Mouse (Mus musculus): ENCODE measurements at regions not wholly inside any gene's neighbourhood (a gene's known extent, or its start where the extent isn't known, plus 50 kb on each side); places are given as distances from the start of the nearest gene placed in this dataset.

DNA sequence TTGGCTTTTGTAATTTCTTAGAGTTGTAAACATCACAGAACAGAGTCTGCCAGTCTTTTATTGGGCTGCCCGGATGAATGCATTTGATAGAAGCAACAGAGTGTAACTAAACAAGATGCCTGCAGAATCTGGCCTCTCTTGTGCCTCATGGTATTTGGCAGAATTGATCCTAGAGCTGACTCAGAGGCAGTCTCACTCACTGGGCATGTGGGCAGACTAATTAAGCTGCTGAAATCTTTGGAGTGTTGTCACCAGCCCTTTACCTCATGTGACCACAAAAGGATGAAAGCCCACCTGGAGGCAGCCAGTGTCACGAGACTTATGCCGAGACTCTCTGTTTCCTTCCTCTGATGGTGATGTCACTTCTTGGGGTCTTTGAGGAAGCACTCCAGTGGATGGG is 258.5 kb upstream of the Klhl29 start:
- no peak overlapping the region for H3K4me2 ChIP-seq (replicated peaks; ENCODE audit: low read depth, low read length)
- no peak overlapping the region for H3K9ac ChIP-seq (replicated peaks; ENCODE audit: low read length)
- WGBS: 74% methylated on average over 3 of the region's 3 CpGs
- ATAC-seq (ENCODE audit: low FRiP score, low TSS enrichment): no peak
- H3K27me3 ChIP-seq (ENCODE audit: insufficient read depth, low read length): no peaks in the 10 kb centered on the region
- H3K27ac ChIP-seq (ENCODE audit: low read length): no peak overlapping the region
- no peak overlapping the region for H3K4me3 ChIP-seq (ENCODE audit: low read length)
- no peaks in the 10 kb centered on the region for H3K4me1 ChIP-seq (ENCODE audit: insufficient read depth, low read length)
- no peaks in the 10 kb centered on the region for H3K36me3 ChIP-seq (ENCODE audit: insufficient read depth, low read length)
- H3K9me3 ChIP-seq (ENCODE audit: low read length): no peaks in the 10 kb centered on the region

GRCm38 (mm10) chr12:5601084-5601654 is 225.7 kb upstream of the Klhl29 start:
- Histone ChIP-seq H3K4me1 (ENCODE audit: insufficient read depth, low read length) (no peaks in the 10 kb centered on the region), H3K4me3 (ENCODE audit: low read length) (no peak overlapping the region), H3K36me3 (ENCODE audit: insufficient read depth, low read length) (no peaks in the 10 kb centered on the region), H3K9me3 (ENCODE audit: low read length) (no peaks in the 10 kb centered on the region), H3K9ac (replicated peaks; ENCODE audit: low read length) (no peak overlapping the region), H3K27me3 (ENCODE audit: insufficient read depth, low read length) (no peaks in the 10 kb centered on the region), H3K27ac (ENCODE audit: low read length) (no peak overlapping the region), H3K4me2 (replicated peaks; ENCODE audit: low read depth, low read length) (no peak overlapping the region)
- WGBS: 85% methylated on average over 9 of the region's 9 CpGs
- ATAC-seq (ENCODE audit: low FRiP score, low TSS enrichment): no peak

DNA sequence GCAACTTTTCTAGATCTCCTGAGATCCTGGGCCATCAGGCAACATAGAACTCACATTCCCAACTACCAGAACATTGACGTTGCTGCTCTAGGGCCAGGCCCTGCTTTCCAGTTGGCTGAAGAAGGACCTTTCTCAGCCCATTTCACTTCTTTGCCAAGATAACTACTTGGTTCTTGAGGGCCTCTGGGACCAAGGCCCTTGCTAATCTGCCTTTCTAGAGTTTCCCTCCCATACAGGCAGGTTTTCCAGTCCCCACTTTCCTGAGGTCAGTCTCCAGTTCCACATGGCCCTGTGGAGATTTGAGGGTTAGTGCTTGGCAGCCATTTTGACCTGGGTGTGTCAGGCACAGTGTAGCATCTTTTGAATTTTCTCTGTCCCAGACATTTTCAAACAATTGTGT is 223.9 kb upstream of the Klhl29 start:
- Histone ChIP-seq H3K27ac (ENCODE audit: low read length) (no peak overlapping the region), H3K9me3 (ENCODE audit: low read length) (no peaks in the 10 kb centered on the region), H3K4me2 (replicated peaks; ENCODE audit: low read depth, low read length) (no peak overlapping the region), H3K27me3 (ENCODE audit: insufficient read depth, low read length) (no peaks in the 10 kb centered on the region), H3K9ac (replicated peaks; ENCODE audit: low read length) (no peak overlapping the region), H3K36me3 (ENCODE audit: insufficient read depth, low read length) (no peaks in the 10 kb centered on the region), H3K4me3 (ENCODE audit: low read length) (no peak overlapping the region), H3K4me1 (ENCODE audit: insufficient read depth, low read length) (no peaks in the 10 kb centered on the region)
- no peak for ATAC-seq (ENCODE audit: low FRiP score, low TSS enrichment)
- 85% methylated on average over 1 of the region's 1 CpGs for WGBS

- Histone ChIP-seq H3K4me1 (ENCODE audit: insufficient read depth, low read length) (no peaks in the 10 kb centered on the region), H3K36me3 (ENCODE audit: insufficient read depth, low read length) (no peaks in the 10 kb centered on the region), H3K4me2 (replicated peaks; ENCODE audit: low read depth, low read length) (no peak overlapping the region), H3K9ac (replicated peaks; ENCODE audit: low read length) (no peak overlapping the region), H3K4me3 (ENCODE audit: low read length) (no peak overlapping the region), H3K9me3 (ENCODE audit: low read length) (no peaks in the 10 kb centered on the region), H3K27ac (ENCODE audit: low read length) (no peak overlapping the region), H3K27me3 (ENCODE audit: insufficient read depth, low read length) (no peaks in the 10 kb centered on the region)
- 84% methylated on average over 4 of the region's 4 CpGs for WGBS
- no peak for ATAC-seq (ENCODE audit: low FRiP score, low TSS enrichment)
Measured at GRCm38 (mm10) chr12:5598961-5599360, 223.5 kb upstream of the Klhl29 start.

- Histone ChIP-seq H3K9ac (replicated peaks; ENCODE audit: low read length) (no peak overlapping the region), H3K27me3 (ENCODE audit: insufficient read depth, low read length) (no peaks in the 10 kb centered on the region), H3K4me3 (ENCODE audit: low read length) (no peak overlapping the region), H3K4me1 (ENCODE audit: insufficient read depth, low read length) (no peaks in the 10 kb centered on the region), H3K36me3 (ENCODE audit: insufficient read depth, low read length) (no peaks in the 10 kb centered on the region), H3K27ac (ENCODE audit: low read length) (no peak overlapping the region), H3K9me3 (ENCODE audit: low read length) (no peaks in the 10 kb centered on the region), H3K4me2 (replicated peaks; ENCODE audit: low read depth, low read length) (no peak overlapping the region)
- 47% methylated on average over 6 of the region's 6 CpGs for WGBS
- no peak for ATAC-seq (ENCODE audit: low FRiP score, low TSS enrichment)
Measured at GRCm38 (mm10) chr12:5572831-5573230, 197.3 kb upstream of the Klhl29 start.

GRCm38 (mm10) chr12:5568941-5569340 is 193.5 kb upstream of the Klhl29 start:
- H3K4me1 ChIP-seq (ENCODE audit: insufficient read depth, low read length): no peaks in the 10 kb centered on the region
- no peak overlapping the region for H3K27ac ChIP-seq (ENCODE audit: low read length)
- H3K27me3 ChIP-seq (ENCODE audit: insufficient read depth, low read length): no peaks in the 10 kb centered on the region
- no peak overlapping the region for H3K4me2 ChIP-seq (replicated peaks; ENCODE audit: low read depth, low read length)
- 83% methylated on average over 5 of the region's 5 CpGs for WGBS
- ATAC-seq (ENCODE audit: low FRiP score, low TSS enrichment): no peak
- H3K9me3 ChIP-seq (ENCODE audit: low read length): no peaks in the 10 kb centered on the region
- H3K4me3 ChIP-seq (ENCODE audit: low read length): no peak overlapping the region
- H3K9ac ChIP-seq (replicated peaks; ENCODE audit: low read length): no peak overlapping the region
- H3K36me3 ChIP-seq (ENCODE audit: insufficient read depth, low read length): no peaks in the 10 kb centered on the region

DNA sequence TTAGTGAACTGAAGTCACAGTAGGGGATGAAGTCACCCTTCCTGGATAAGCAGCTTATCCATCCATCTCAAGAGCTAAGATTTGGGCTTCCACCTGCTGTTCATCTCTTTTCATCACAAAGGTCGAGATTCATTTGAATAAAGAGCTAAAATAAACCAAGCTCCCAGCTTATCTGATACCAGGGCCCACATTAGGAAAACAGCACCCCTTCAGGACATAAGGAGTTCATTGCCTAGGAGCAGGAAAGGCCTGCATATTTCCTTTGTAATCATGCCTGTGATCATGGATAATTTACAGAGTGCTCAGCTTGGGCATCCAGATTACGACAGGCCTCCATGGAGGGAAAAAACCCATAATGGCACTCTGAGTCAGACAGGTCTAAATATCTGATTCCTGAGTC is 190.7 kb upstream of the Klhl29 start:
- 23% methylated on average over 2 of the region's 2 CpGs for WGBS
- H3K4me1 ChIP-seq (ENCODE audit: insufficient read depth, low read length): no peaks in the 10 kb centered on the region
- H3K4me3 ChIP-seq (ENCODE audit: low read length): no peak overlapping the region
- H3K9ac ChIP-seq (replicated peaks; ENCODE audit: low read length): no peak overlapping the region
- H3K9me3 ChIP-seq (ENCODE audit: low read length): no peaks in the 10 kb centered on the region
- no peaks in the 10 kb centered on the region for H3K36me3 ChIP-seq (ENCODE audit: insufficient read depth, low read length)
- ATAC-seq (ENCODE audit: low FRiP score, low TSS enrichment): no peak
- no peak overlapping the region for H3K4me2 ChIP-seq (replicated peaks; ENCODE audit: low read depth, low read length)
- no peak overlapping the region for H3K27ac ChIP-seq (ENCODE audit: low read length)
- no peaks in the 10 kb centered on the region for H3K27me3 ChIP-seq (ENCODE audit: insufficient read depth, low read length)

GRCm38 (mm10) chr12:5552607-5553006 is 177.1 kb upstream of the Klhl29 start:
- H3K4me2 ChIP-seq (replicated peaks; ENCODE audit: low read depth, low read length): no peak overlapping the region
- peaks cover 5% of the 10 kb centered on the region; the same call in 1 of the 2 replicates for H3K4me1 ChIP-seq (ENCODE audit: insufficient read depth, low read length)
- no peak overlapping the region for H3K4me3 ChIP-seq (ENCODE audit: low read length)
- H3K36me3 ChIP-seq (ENCODE audit: insufficient read depth, low read length): no peaks in the 10 kb centered on the region
- H3K27ac ChIP-seq (ENCODE audit: low read length): no peak overlapping the region
- WGBS: 57% methylated on average over 4 of the region's 4 CpGs
- no peak overlapping the region for H3K9ac ChIP-seq (replicated peaks; ENCODE audit: low read length)
- no peaks in the 10 kb centered on the region for H3K27me3 ChIP-seq (ENCODE audit: insufficient read depth, low read length)
- H3K9me3 ChIP-seq (ENCODE audit: low read length): no peaks in the 10 kb centered on the region
- no peak for ATAC-seq (ENCODE audit: low FRiP score, low TSS enrichment)

- WGBS: 40% methylated on average over 2 of the region's 2 CpGs
- no peak for ATAC-seq (ENCODE audit: low FRiP score, low TSS enrichment)
- H3K4me3 ChIP-seq (ENCODE audit: low read length): no peak overlapping the region
Measured at GRCm38 (mm10) chr12:5551901-5552300, 176.4 kb upstream of the Klhl29 start.

DNA sequence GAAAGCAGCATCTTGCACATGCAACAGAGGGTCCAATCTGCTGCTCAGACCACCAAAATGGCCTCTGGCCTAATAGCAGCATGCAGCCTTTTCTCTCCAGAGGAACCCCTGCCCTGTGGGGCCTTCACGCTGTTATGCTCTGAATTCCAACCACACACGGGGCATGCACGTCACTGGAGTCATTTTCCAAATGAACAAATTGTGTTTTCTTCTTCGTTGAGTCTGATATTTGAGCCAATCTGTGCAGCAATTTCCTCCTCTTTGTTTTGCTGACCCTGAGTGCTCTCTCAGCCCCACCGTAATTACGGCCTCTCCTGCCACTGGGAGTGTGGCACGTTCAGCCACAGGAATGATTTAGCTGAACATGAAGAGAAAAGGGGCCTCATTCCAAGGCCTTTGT is 174.3 kb upstream of the Klhl29 start:
- Histone ChIP-seq H3K27ac (ENCODE audit: low read length) (no peak overlapping the region), H3K36me3 (ENCODE audit: insufficient read depth, low read length) (no peaks in the 10 kb centered on the region), H3K4me1 (ENCODE audit: insufficient read depth, low read length) (peaks cover 5% of the 10 kb centered on the region; the same call in 1 of the 2 replicates), H3K9ac (replicated peaks; ENCODE audit: low read length) (no peak overlapping the region), H3K27me3 (ENCODE audit: insufficient read depth, low read length) (no peaks in the 10 kb centered on the region), H3K4me3 (ENCODE audit: low read length) (no peak overlapping the region), H3K9me3 (ENCODE audit: low read length) (no peaks in the 10 kb centered on the region), H3K4me2 (replicated peaks; ENCODE audit: low read depth, low read length) (no peak overlapping the region)
- 12% methylated on average over 7 of the region's 7 CpGs for WGBS
- no peak for ATAC-seq (ENCODE audit: low FRiP score, low TSS enrichment)

More at GRCm38 (mm10) chr12:5551901-5552300, 176.4 kb upstream of the Klhl29 start:
- Histone ChIP-seq H3K27ac (ENCODE audit: low read length) (no peak overlapping the region), H3K9ac (replicated peaks; ENCODE audit: low read length) (no peak overlapping the region), H3K4me2 (replicated peaks; ENCODE audit: low read depth, low read length) (no peak overlapping the region), H3K9me3 (ENCODE audit: low read length) (no peaks in the 10 kb centered on the region), H3K36me3 (ENCODE audit: insufficient read depth, low read length) (no peaks in the 10 kb centered on the region), H3K27me3 (ENCODE audit: insufficient read depth, low read length) (no peaks in the 10 kb centered on the region), H3K4me1 (ENCODE audit: insufficient read depth, low read length) (peaks cover 5% of the 10 kb centered on the region; the same call in 1 of the 2 replicates)

Measured in kidney, embryonic 16.5 days (tissue).